In genomic region chr7:19012025-19012621, GRCm38 (mm10) we compare ENCODE assay signal across 9 mouse cellular contexts. TPM values are rescaled to one million over a fixed set of nuclear protein-coding genes. Genes with fewer than 3 reads are reported as not detected.
DNase-seq lines count a peak whose midpoint lies in the region; ATAC-seq and TF ChIP-seq lines count a peak whose summit lies in the region.
"Had no signal": no experiment of that assay in that cellular context is flagged by ENCODE, and none has a peak within 500 bp of the region (broad histone marks: within the 10 kb centered on the region; RNA-seq: fewer than 3 reads in every experiment).

No protein-coding gene starts in this region.

- peak overlapping the region; percentile 51 for H3K4me2 ChIP-seq in midbrain, embryonic 16.5 days (ENCODE audit: low read length)

- no peak for TF ChIP-seq CTCF in thymus, adult 2 months (IDR thresholded peaks at IDR 0.05; ENCODE audit: borderline replicate concordance, control insufficient read depth, extremely low read depth, insufficient read depth, low read length, poor library complexity)

- peak overlapping the region; percentile 64 for H3K9ac ChIP-seq in midbrain, embryonic 16.5 days (ENCODE audit: low read depth, low read length)

- H3K27me3 ChIP-seq in midbrain, embryonic 16.5 days (ENCODE audit: control insufficient read depth, insufficient read depth, low read depth, low read length), result no peaks in the 10 kb centered on the region
- H3K27me3 ChIP-seq in thymus, adult 2 months (ENCODE audit: control insufficient read depth, insufficient read depth, low read length), result no peaks in the 10 kb centered on the region

- peaks cover 8% of the 10 kb centered on the region for H3K4me1 ChIP-seq in midbrain, embryonic 16.5 days (ENCODE audit: control insufficient read depth, insufficient read depth, low read length)
- H3K4me1 ChIP-seq in thymus, adult 2 months (replicated peaks; ENCODE audit: control insufficient read depth, insufficient read depth, low read length), result peaks cover 10% of the 10 kb centered on the region

- intact Hi-C loops in heart, postnatal 14 days (cut with DNase I), result loop anchor here (1.0 kb wide), 1 partner anchor 10 kb away; no protein-coding TSS in a partner anchor

- no peak for TF ChIP-seq POLR2A in thymus, adult 2 months (IDR thresholded peaks at IDR 0.05; ENCODE audit: control insufficient read depth, extremely low read depth, insufficient read depth, low read length, poor library complexity)

- WGBS in midbrain, embryonic 16.5 days, result 3% methylated on average over 28 of the region's 31 CpGs
- 3% methylated on average over 27 of the region's 31 CpGs for WGBS in thymus, adult 2 months

- no peaks in the 10 kb centered on the region; the same call in 1 of the 2 replicates for H3K36me3 ChIP-seq in midbrain, embryonic 16.5 days (ENCODE audit: control insufficient read depth, insufficient read depth, low read length)
- H3K36me3 ChIP-seq in thymus, adult 2 months (ENCODE audit: control insufficient read depth, insufficient read depth, low read length), result no peaks in the 10 kb centered on the region

- H3K9me3 ChIP-seq in midbrain, embryonic 16.5 days (replicated peaks; ENCODE audit: control insufficient read depth, low read length, poor library complexity, severe bottlenecking), result no peaks in the 10 kb centered on the region

- peak overlapping the region; percentile 19 for H3K4me3 ChIP-seq in midbrain, embryonic 16.5 days (ENCODE audit: low read depth, low read length)
- no peak overlapping the region for H3K4me3 ChIP-seq in thymus, adult 2 months (ENCODE audit: control insufficient read depth, insufficient read depth, low read length)

- no peak overlapping the region for H3K27ac ChIP-seq in midbrain, embryonic 16.5 days (ENCODE audit: low read length)
- no peak overlapping the region for H3K27ac ChIP-seq in thymus, adult 2 months (ENCODE audit: control insufficient read depth, insufficient read depth, low read length)

- ATAC-seq in common myeloid progenitor, adult 5-6 weeks (replicated peaks; ENCODE audit: low read depth, poor library complexity, severe bottlenecking), result peak; percentile 44
- ATAC-seq in midbrain, embryonic 16.5 days, result no peak

- peak; percentile 47 for DNase-seq in gastrocnemius, postnatal 10 days
- DNase-seq in gastrocnemius, adult 18-20 months (ENCODE audit: low spot score), result no peak
- peak; percentile 56 to 64 for DNase-seq in heart, postnatal 14 days
- peak; percentile 53 for DNase-seq in liver
- DNase-seq in left cerebral cortex, adult 8-10 months (ENCODE audit: low spot score in 2 of 2), result no peak
- no peak for DNase-seq in thymus, adult 2 months

RNA-seq across cellular contexts. Expression of gene Irf2bp1, which starts 8.3 kb away (rescaled TPM):
- total RNA-seq in gastrocnemius, postnatal 10 days (2021), result 10 to 100 TPM; 20.4 to 24.0 TPM
- 10 to 100 TPM; 18.3 to 18.5 TPM for total RNA-seq in gastrocnemius, adult 18-20 months (2021)
- total RNA-seq in common myeloid progenitor, adult 5-6 weeks (2017), result 13.1 and 14.6 TPM in 2 replicates
- 10 to 100 TPM; 24.2 to 24.4 TPM for total RNA-seq in heart, postnatal 14 days (2021)
- 26.0 and 26.7 TPM in 2 replicates for polyA plus RNA-seq in midbrain, embryonic 16.5 days (2015; fragmentation: Nextera tagmentation; extraction: Ambion mirVana)
- total RNA-seq in left cerebral cortex, adult 8-10 months (2022), result 10 to 100 TPM; 51.2 to 54.1 (median 53.2) TPM
- 67.2 and 76.3 TPM in 2 replicates for polyA plus RNA-seq in thymus, adult 2 months (2012; rRNA removed)

RNA-seq across cellular contexts. Expression of gene Foxa3, which starts 11.2 kb away (rescaled TPM):
- under 1 TPM in 1 of 2 experiments, not detected in 1; 0.16 TPM for total RNA-seq in gastrocnemius, postnatal 10 days (2021)
- under 1 TPM in 1 of 2 experiments, not detected in 1; 0.09 TPM for total RNA-seq in gastrocnemius, adult 18-20 months (2021)
- total RNA-seq in common myeloid progenitor, adult 5-6 weeks (2017), result 0.50 TPM in 1 of 2 replicates, not detected in the other
- not detected for total RNA-seq in heart, postnatal 14 days (2021)
- not detected in 2 replicates for polyA plus RNA-seq in midbrain, embryonic 16.5 days (2015; fragmentation: Nextera tagmentation; extraction: Ambion mirVana)
- not detected for total RNA-seq in left cerebral cortex, adult 8-10 months (2022)
- 0.51 and 0.69 TPM in 2 replicates for polyA plus RNA-seq in thymus, adult 2 months (2012; rRNA removed)

RNA-seq across cellular contexts. Expression of gene Sympk, which starts 12.1 kb away (rescaled TPM):
- total RNA-seq in gastrocnemius, postnatal 10 days (2021), result 10 to 100 TPM; 39.9 to 45.0 TPM
- total RNA-seq in gastrocnemius, adult 18-20 months (2021), result 10 to 100 TPM; 74.1 to 74.6 TPM
- 48.9 and 54.0 TPM in 2 replicates for total RNA-seq in common myeloid progenitor, adult 5-6 weeks (2017)
- 10 to 100 TPM; 64.6 to 66.5 TPM for total RNA-seq in heart, postnatal 14 days (2021)
- polyA plus RNA-seq in midbrain, embryonic 16.5 days (2015; fragmentation: Nextera tagmentation; extraction: Ambion mirVana), result 25.6 and 28.7 TPM in 2 replicates
- 100 to 1,000 TPM; 104 to 113 (median 111) TPM for total RNA-seq in left cerebral cortex, adult 8-10 months (2022)
- polyA plus RNA-seq in thymus, adult 2 months (2012; rRNA removed), result 150 and 189 TPM in 2 replicates

RNA-seq across cellular contexts. Expression of gene Mypop, which starts 21.1 kb away (rescaled TPM):
- total RNA-seq in gastrocnemius, postnatal 10 days (2021), result 1 to 10 TPM; 2.0 to 3.5 TPM
- 1 to 10 TPM; 8.7 to 8.9 TPM for total RNA-seq in gastrocnemius, adult 18-20 months (2021)
- 0.64 TPM in 1 of 2 replicates, not detected in the other for total RNA-seq in common myeloid progenitor, adult 5-6 weeks (2017)
- total RNA-seq in heart, postnatal 14 days (2021), result 1 to 10 TPM; 2.5 to 2.8 TPM
- polyA plus RNA-seq in midbrain, embryonic 16.5 days (2015; fragmentation: Nextera tagmentation; extraction: Ambion mirVana), result 3.9 and 5.1 TPM in 2 replicates
- 10 to 100 TPM; 54.2 to 60.5 (median 57.6) TPM for total RNA-seq in left cerebral cortex, adult 8-10 months (2022)
- polyA plus RNA-seq in thymus, adult 2 months (2012; rRNA removed), result 3.6 and 5.0 TPM in 2 replicates

RNA-seq across cellular contexts. Expression of gene Nanos2, which starts 24.9 kb away (rescaled TPM):
- total RNA-seq in gastrocnemius, postnatal 10 days (2021), result not detected
- total RNA-seq in gastrocnemius, adult 18-20 months (2021), result not detected
- total RNA-seq in common myeloid progenitor, adult 5-6 weeks (2017), result not detected in 2 replicates
- total RNA-seq in heart, postnatal 14 days (2021), result not detected
- polyA plus RNA-seq in midbrain, embryonic 16.5 days (2015; fragmentation: Nextera tagmentation; extraction: Ambion mirVana), result 0.52 and 0.79 TPM in 2 replicates
- total RNA-seq in left cerebral cortex, adult 8-10 months (2022), result 1 to 10 TPM in 2 of 4 experiments, under 1 TPM in 2; 0.53 to 1.3 (median 1.0) TPM
- polyA plus RNA-seq in thymus, adult 2 months (2012; rRNA removed), result 0.12 TPM in 1 of 2 replicates, not detected in the other
- polyA plus RNA-seq: gonadal fat pad, adult 2 months had no signal

Comparison
In these comparisons a context has a peak if more than half of its experiments do, and no peak if none do; other contexts are left out.
1. DNase-seq: peak in gastrocnemius, postnatal 10 days (single experiment), heart, postnatal 14 days (2 of 2) and liver (single experiment); none in gastrocnemius, adult 18-20 months (single experiment), left cerebral cortex, adult 8-10 months (0 of 2) and thymus, adult 2 months (single experiment).